Mouse (Mus musculus) ES-Bruce4 (cell line): Measurements from ENCODE around the gene Mars. TPM values are rescaled to one million over a fixed set of nuclear protein-coding genes. Genes with fewer than 3 reads are reported as not detected.

Experiments used
- H3K27ac ChIP-seq: 2 replicates; pipeline ENCODE4 v1.5.1; 2012; ENCODE audit warnings: low read length, inconsistent platforms; ENCODE audit not compliant: insufficient read depth
- H3K27me3 ChIP-seq: 2 replicates; pipeline ENCODE4 v1.6.1; 2012; ENCODE audit warnings: mild to moderate bottlenecking, low read length, inconsistent platforms; ENCODE audit not compliant: control insufficient read depth, poor library complexity, insufficient read depth, severe bottlenecking
- H3K36me3 ChIP-seq: 2 replicates; pipeline ENCODE4 v1.6.1; 2012; ENCODE audit warnings: inconsistent platforms, mild to moderate bottlenecking, low read length, moderate library complexity; ENCODE audit not compliant: control insufficient read depth, poor library complexity, insufficient read depth, severe bottlenecking
- H3K4me1 ChIP-seq: one replicate; pipeline ENCODE4 v1.8.1; 2011; ENCODE audit warnings: low read length; ENCODE audit not compliant: control insufficient read depth, insufficient read depth
- H3K4me3 ChIP-seq: 2 replicates; pipeline ENCODE4 v1.5.1; 2011; ENCODE audit warnings: low read depth, mild to moderate bottlenecking, low read length
- H3K9ac ChIP-seq: 2 replicates; pipeline ENCODE4 v1.6.1; 2012; ENCODE audit warnings: low read depth, mild to moderate bottlenecking, inconsistent platforms; ENCODE audit not compliant: poor library complexity, severe bottlenecking
- H3K9me3 ChIP-seq: replicated peaks from 2 replicates; pipeline ENCODE4 v1.6.1; 2012; ENCODE audit warnings: mild to moderate bottlenecking, low read length, inconsistent platforms; ENCODE audit not compliant: control insufficient read depth, poor library complexity, insufficient read depth, severe bottlenecking
- CTCF ChIP-seq: IDR thresholded peaks from one replicate; pipeline ENCODE4 v1.8.1; 2011; ENCODE audit warnings: low read depth, low read length
- EP300 ChIP-seq: IDR thresholded peaks from 2 replicates; pipeline ENCODE4 v1.6.1; 2011; ENCODE audit warnings: low read depth, low read length; ENCODE audit not compliant: insufficient read depth
- POLR2A ChIP-seq: IDR thresholded peaks from one replicate; pipeline ENCODE4 v1.8.1; 2011; ENCODE audit warnings: low read length; ENCODE audit not compliant: insufficient read depth
- polyA plus RNA-seq: library from polyadenylated mRNA; stranded (reverse); fragments of >200 nt; gene quantifications from 2 replicates; pipeline ENCODE4 v1.2.4, GENCODE M21; 2011; ENCODE audit warnings: low read depth; ENCODE audit not compliant: missing spikeins, insufficient read depth, insufficient read length

The Mars gene
- polyA plus RNA-seq, 1 experiment = 136 TPM

GRCm38 (mm10) chr10:127346173-127346572 is 34.6 kb upstream of the Mars start:
- TF ChIP-seq EP300 = no peak
- H3K36me3 ChIP-seq = no peaks in the 10 kb centered on the region
- H3K4me1 ChIP-seq = no peaks in the 10 kb centered on the region
- no peaks in the 10 kb centered on the region for H3K27me3 ChIP-seq
- H3K4me3 ChIP-seq = no peak overlapping the region
- no peak overlapping the region for H3K27ac ChIP-seq
- no peaks in the 10 kb centered on the region for H3K9me3 ChIP-seq
- H3K9ac ChIP-seq = no peak overlapping the region

DNA sequence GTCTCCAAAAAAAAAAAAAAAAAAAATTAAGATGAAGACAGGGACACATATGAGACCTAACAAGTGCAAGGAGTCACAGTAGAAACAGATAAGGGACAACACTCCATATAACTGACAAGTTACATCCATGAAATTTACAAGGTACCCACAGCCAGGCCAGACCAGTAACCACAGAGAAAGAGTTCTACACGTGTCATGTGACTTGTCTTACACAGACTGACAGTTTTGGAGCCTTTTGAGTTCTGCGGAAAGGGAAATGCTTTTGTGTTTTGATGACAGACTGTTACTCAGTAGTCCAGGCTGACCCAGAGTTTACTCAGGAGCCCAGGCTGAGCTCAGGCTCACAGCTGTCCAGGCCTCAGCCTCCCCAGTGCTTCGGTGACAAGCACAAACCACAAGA is 31.4 kb upstream of the Mars start:
- Histone ChIP-seq H3K9me3 (no peaks in the 10 kb centered on the region), H3K4me3 (no peak overlapping the region), H3K4me1 (no peaks in the 10 kb centered on the region), H3K27me3 (no peaks in the 10 kb centered on the region), H3K27ac (no peak overlapping the region), H3K36me3 (no peaks in the 10 kb centered on the region), H3K9ac (no peak overlapping the region)
- TF ChIP-seq EP300 (no peak), CTCF (no peak), POLR2A (no peak)

GRCm38 (mm10) chr10:127341891-127342639 is 30.5 kb upstream of the Mars start, which contains the start of gene Gli1:
Gene Gli1, minus strand, starts transcription at chr10:127341974.
- Histone ChIP-seq H3K4me1 (no peaks in the 10 kb centered on the region), H3K36me3 (no peaks in the 10 kb centered on the region), H3K9me3 (no peaks in the 10 kb centered on the region), H3K27ac (peak within 1 kb of the TSS; percentile 94), H3K27me3 (no peaks in the 10 kb centered on the region), H3K4me3 (peak within 1 kb of the TSS; percentile 94), H3K9ac (peak within 1 kb of the TSS; percentile 88)
- no peak for TF ChIP-seq POLR2A
- peak; percentile 87 for TF ChIP-seq CTCF
- TF ChIP-seq EP300 = peak; percentile 32; the same call in 1 of the 2 replicates

- TF ChIP-seq EP300 (no peak), POLR2A (no peak), CTCF (no peak)
- H3K27ac ChIP-seq = peak overlapping the region; percentile 94
- no peaks in the 10 kb centered on the region for H3K36me3 ChIP-seq
- no peaks in the 10 kb centered on the region for H3K4me1 ChIP-seq
- H3K27me3 ChIP-seq = no peaks in the 10 kb centered on the region
- H3K4me3 ChIP-seq = peak overlapping the region; percentile 94
- H3K9me3 ChIP-seq = no peaks in the 10 kb centered on the region
- peak overlapping the region; percentile 88 for H3K9ac ChIP-seq
These were observed 29.7 kb upstream of the Mars start for GRCm38 (mm10) chr10:127341360-127341690.

GRCm38 (mm10) chr10:127340577-127341359 is 29.2 kb upstream of the Mars start:
- TF ChIP-seq EP300 = 0 out of 2 replicates have a peak, but pooled peaks have one; percentile 15
- TF ChIP-seq POLR2A = no peak
- TF ChIP-seq CTCF = peak; percentile 7
- Histone ChIP-seq H3K27me3 (no peaks in the 10 kb centered on the region), H3K4me3 (peak overlapping the region; percentile 94), H3K36me3 (no peaks in the 10 kb centered on the region), H3K27ac (peak overlapping the region; percentile 94), H3K4me1 (peaks cover 2% of the 10 kb centered on the region), H3K9me3 (no peaks in the 10 kb centered on the region), H3K9ac (peak overlapping the region; percentile 88)
